Mouse (Mus musculus) macrophage (primary cell): ENCODE measurements around the gene Slc35b1. TPM values are rescaled to one million over a fixed set of nuclear protein-coding genes. Genes with fewer than 3 reads are reported as not detected.

ENCODE experiments used
- H3K27ac ChIP-seq: fragments of 350-480 bp; formaldehyde crosslinking; 2 replicates; pipeline ENCODE4 v1.9.0; 2021
- H3K36me3 ChIP-seq: fragments of 350-480 bp; formaldehyde crosslinking; 2 replicates; pipeline ENCODE4 v1.9.0; 2021; ENCODE audit errors: inconsistent target
- H3K4me3 ChIP-seq: fragments of 350-480 bp; formaldehyde crosslinking; 2 replicates; pipeline ENCODE4 v1.9.0; 2021; ENCODE audit errors: inconsistent target
- H3K79me2 ChIP-seq: fragments of 350-480 bp; formaldehyde crosslinking; 2 replicates; pipeline ENCODE4 v1.9.0; 2021; ENCODE audit errors: inconsistent target
- WGBS: methylation state at CpG from one replicate; pipeline ENCODE4 v1.1.7; 2026; ENCODE audit warnings: inconsistent platforms; ENCODE audit not compliant: missing documents; 5-methylcytosine and 5-hydroxymethylcytosine counted together
- polyA plus RNA-seq: library from polyadenylated mRNA; stranded (reverse); fragments of 250-400 nt; gene quantifications from 3 replicates; pipeline ENCODE4 v1.2.4, GENCODE M21; 2018; ENCODE audit warnings: inconsistent platforms

The Slc35b1 gene
- polyA plus RNA-seq, 1 experiment from 2014 or later, result 38.7 TPM

- peaks cover 35% of the 10 kb centered on the region for H3K79me2 ChIP-seq
- peak within 1 kb of the TSS; percentile 82 for H3K4me3 ChIP-seq
- no peaks in the 10 kb centered on the region for H3K36me3 ChIP-seq
- H3K27ac ChIP-seq, result peak within 1 kb of the TSS; percentile 92
- WGBS, result under 1% methylated on average over 30 of the region's 58 CpGs
Measured at GRCm38 (mm10) chr11:95413641-95414535, 29.4 kb downstream of the Slc35b1 start, which contains the start of gene Spop. TSS of gene Spop (plus strand) at chr11:95414080.

DNA sequence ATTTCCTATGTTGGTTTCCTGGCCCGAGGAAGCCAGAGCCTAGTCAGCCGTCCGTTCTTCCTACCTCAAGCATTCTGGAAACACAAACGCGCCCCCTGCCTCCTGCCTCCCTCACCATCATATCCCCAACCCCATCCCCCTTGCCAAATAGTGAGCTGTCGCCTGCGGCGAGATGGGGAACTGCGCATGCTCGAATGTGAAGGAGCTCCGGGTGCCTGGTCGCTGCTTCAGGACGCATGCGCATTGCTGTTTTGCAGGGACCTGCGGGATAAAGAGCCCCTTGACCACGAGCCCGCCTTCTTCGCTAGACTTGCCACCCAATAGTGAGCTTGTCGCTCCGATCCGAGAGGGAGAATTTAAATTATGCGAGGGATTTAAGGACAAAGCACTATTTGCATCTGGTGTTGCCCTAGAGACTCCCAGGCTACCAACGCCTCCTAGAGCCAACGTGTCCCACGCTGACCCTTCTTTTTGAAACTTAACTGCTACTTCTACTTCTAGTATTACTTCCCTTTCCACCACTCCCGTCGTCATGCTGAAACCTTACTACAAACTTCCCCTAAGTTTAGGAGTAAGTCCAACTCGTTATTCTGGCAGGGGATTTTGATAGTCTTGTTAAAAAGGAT lies 30.2 kb downstream of the Slc35b1 start:
- Histone ChIP-seq H3K4me3 (peak overlapping the region; percentile 82), H3K79me2 (peaks cover 42% of the 10 kb centered on the region), H3K36me3 (peaks cover 3% of the 10 kb centered on the region; the same call in 1 of the 2 replicates), H3K27ac (peak overlapping the region; percentile 92)
- WGBS, result 0% methylated on average over 26 of the region's 28 CpGs

DNA sequence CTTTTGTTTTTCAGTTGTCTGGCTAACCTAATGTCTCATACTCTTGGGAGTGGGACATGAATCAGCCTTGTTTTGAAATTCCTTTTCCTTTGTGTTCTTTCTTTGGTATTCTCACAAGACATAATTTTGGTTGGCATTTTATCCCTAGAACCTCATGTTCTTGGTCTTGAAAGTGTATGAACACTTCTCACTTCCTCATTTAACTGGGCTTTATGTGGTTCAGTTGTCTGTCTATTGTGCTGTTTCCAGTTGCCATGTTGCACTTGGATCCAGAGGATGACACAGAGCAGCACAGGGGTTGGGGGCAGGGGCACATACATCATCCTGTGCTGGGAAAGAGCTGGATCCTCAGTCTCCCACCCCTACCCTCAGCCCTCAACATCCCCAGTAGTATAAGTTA lies 31.4 kb downstream of the Slc35b1 start:
- H3K79me2 ChIP-seq, result peaks cover 55% of the 10 kb centered on the region
- H3K4me3 ChIP-seq, result peak overlapping the region; percentile 82; the same call in 1 of the 2 replicates
- peaks cover 3% of the 10 kb centered on the region; the same call in 1 of the 2 replicates for H3K36me3 ChIP-seq
- peak overlapping the region; percentile 92 for H3K27ac ChIP-seq

DNA sequence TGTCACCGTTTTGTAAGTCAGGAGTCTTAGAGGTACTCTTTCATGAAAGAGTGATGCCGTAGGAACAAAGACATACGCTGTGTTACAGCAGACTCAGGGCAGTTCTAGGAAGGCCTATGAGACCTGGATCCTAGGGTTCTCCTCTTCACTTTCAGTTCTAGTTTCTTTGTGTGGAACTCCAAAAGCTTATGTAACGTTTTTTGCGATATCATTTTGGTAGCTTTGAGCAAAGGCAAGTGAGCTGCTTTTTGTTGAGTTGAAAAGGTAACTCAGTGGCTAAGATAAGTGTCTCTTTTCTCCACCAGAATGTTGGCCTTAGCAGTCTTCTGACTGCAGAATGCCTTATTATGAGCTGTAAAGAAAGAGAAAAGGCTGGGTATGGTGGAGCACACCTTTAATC lies 32.8 kb downstream of the Slc35b1 start:
- Histone ChIP-seq H3K4me3 (no peak overlapping the region; the same call in 1 of the 2 replicates), H3K36me3 (peaks cover 3% of the 10 kb centered on the region; the same call in 1 of the 2 replicates), H3K27ac (peak overlapping the region; percentile 92; the same call in 1 of the 2 replicates), H3K79me2 (peaks cover 69% of the 10 kb centered on the region)
- 29% methylated on average over 5 of the region's 5 CpGs for WGBS

GRCm38 (mm10) chr11:95420880-95421435 lies 36.5 kb downstream of the Slc35b1 start:
- Histone ChIP-seq H3K4me3 (no peak overlapping the region), H3K27ac (no peak overlapping the region), H3K36me3 (peaks cover 3% of the 10 kb centered on the region; the same call in 1 of the 2 replicates), H3K79me2 (peaks cover 100% of the 10 kb centered on the region)
- no CpG with 5 or more reads among the region's 2 CpGs for WGBS

DNA sequence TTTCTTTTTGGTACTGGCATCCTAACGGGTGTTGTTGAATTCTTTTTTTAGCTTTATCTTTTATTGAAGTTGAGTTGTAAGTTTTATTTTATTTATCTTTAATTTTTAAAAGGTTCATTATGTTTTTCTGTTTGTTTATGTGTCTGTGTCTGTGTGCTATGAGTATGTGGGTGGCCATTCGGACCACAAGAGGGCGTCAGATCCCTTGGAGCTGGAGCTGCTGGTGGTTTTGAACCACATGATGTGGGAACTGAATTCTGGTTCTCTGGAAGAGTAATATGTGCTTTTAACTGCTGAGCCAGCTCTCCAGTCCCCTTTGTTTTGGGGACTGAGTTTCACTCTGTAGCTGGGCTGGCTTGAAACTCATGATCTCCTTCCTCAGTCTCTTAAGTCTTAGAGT lies 39.0 kb downstream of the Slc35b1 start:
- 85% methylated on average over 3 of the region's 3 CpGs for WGBS
- H3K4me3 ChIP-seq, result no peak overlapping the region
- H3K27ac ChIP-seq, result peak overlapping the region; percentile 44
- peaks cover 100% of the 10 kb centered on the region for H3K79me2 ChIP-seq
- H3K36me3 ChIP-seq, result peaks cover 3% of the 10 kb centered on the region; the same call in 1 of the 2 replicates

DNA sequence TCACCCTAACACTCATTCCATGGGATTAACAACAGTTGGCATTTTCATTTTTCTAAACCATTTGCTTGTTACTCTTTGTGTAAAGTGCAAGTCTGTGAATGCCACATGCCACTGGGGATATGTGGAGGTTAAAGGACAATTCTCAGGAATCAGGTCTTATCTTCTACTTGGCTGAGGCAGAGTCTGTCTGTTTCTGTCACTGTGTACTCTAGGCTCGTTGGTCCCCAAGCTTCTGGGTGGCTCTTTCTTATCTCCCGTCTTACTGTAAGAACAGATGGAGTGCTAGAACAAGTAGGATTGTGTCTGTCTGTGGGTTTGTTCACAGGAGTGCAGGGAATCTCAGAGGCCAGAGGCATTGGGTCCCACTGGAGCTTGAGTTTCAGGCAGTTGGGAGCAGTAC lies 46.9 kb downstream of the Slc35b1 start:
- H3K36me3 ChIP-seq, result 0 out of 2 replicates have a peak, but pooled peaks cover 5% of the 10 kb centered on the region
- 95% methylated on average over 2 of the region's 2 CpGs for WGBS
- peaks cover 100% of the 10 kb centered on the region for H3K79me2 ChIP-seq
- H3K27ac ChIP-seq, result no peak overlapping the region
- no peak overlapping the region for H3K4me3 ChIP-seq

- Histone ChIP-seq H3K36me3 (0 out of 2 replicates have a peak, but pooled peaks cover 5% of the 10 kb centered on the region), H3K27ac (no peak overlapping the region), H3K4me3 (no peak overlapping the region), H3K79me2 (peaks cover 100% of the 10 kb centered on the region)
- 82% methylated on average over 1 of the region's 2 CpGs for WGBS
Measured at GRCm38 (mm10) chr11:95432194-95432593, 47.7 kb downstream of the Slc35b1 start.

Other genes with a start within 250 kb of the Slc35b1 start
- gene Dlx4, start 238.4 kb upstream of the Slc35b1 start, polyA plus RNA-seq, result not detected in 3 replicates
- gene Tac4, start 123.2 kb upstream of the Slc35b1 start, polyA plus RNA-seq, result not detected in 3 replicates
- 36.7 to 45.2 TPM (median 38.3 TPM) in 3 replicates for gene Kat7, start 74.4 kb upstream of the Slc35b1 start, polyA plus RNA-seq
- gene Fam117a, start 47.7 kb upstream of the Slc35b1 start, polyA plus RNA-seq, result 3.2 to 6.4 TPM (median 3.5 TPM) in 3 replicates
- 73.4 to 91.8 TPM (median 81.3 TPM) in 3 replicates for gene Spop, start 29.4 kb downstream of the Slc35b1 start, polyA plus RNA-seq
- not detected in 3 replicates for gene Nxph3, start 129.9 kb downstream of the Slc35b1 start, polyA plus RNA-seq
- gene Ngfr, start 203.0 kb downstream of the Slc35b1 start, polyA plus RNA-seq, result 0.20 to 0.25 TPM in 2 of 3 replicates, not detected in the other